Mouse (Mus musculus): ENCODE measurements around the gene Acsm1. TPM values are rescaled to one million over a fixed set of nuclear protein-coding genes. Genes with fewer than 3 reads are reported as not detected.

Acsm1 gene
- polyA plus RNA-seq, 1 experiment, result not detected

DNA sequence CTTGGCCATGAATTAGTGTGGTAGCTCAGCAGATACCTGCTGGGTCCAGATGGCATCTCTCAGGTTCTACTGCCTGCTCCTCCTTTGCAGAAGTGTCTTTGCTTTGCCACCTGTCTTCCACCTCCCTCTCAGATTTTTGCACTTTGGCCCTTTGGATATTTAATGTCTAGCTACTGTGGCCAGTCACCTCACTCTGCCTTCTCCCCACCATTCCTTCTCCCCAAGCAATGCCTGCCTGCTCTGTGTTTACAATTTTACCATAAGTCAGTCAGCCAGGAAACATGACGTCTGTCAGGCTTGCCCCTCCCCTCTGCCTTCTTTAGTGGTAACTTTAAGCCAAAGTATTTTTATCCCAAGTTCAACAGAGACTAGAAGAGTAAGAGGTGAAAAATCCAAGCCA lies 9.7 kb downstream of the Acsm1 start:
- Histone ChIP-seq H3ac (ENCODE audit: control insufficient read depth, insufficient read length) (no peak overlapping the region), H3K4me2 (ENCODE audit: low read depth) (no peak overlapping the region)
- no peak for TF ChIP-seq MYOG (IDR thresholded peaks at IDR 0.05; ENCODE audit: control insufficient read depth in 1 of 3, insufficient read depth in 1 of 3, insufficient read length in 2 of 3, low read depth in 2 of 3)
- no peak for TF ChIP-seq SRF (IDR thresholded peaks at IDR 0.05; ENCODE audit: control insufficient read depth, insufficient read length, low read depth)
- TF ChIP-seq MYOD1 (IDR thresholded peaks at IDR 0.05; ENCODE audit: control insufficient read depth in 1 of 3, insufficient read length in 2 of 3, low read depth in 2 of 3), result no peak
- TF ChIP-seq POLR2A (IDR thresholded peaks at IDR 0.05; ENCODE audit: insufficient read length, low read depth), result no peak
- TF ChIP-seq USF1 (IDR thresholded peaks at IDR 0.05; ENCODE audit: low read depth), result no peak

DNA sequence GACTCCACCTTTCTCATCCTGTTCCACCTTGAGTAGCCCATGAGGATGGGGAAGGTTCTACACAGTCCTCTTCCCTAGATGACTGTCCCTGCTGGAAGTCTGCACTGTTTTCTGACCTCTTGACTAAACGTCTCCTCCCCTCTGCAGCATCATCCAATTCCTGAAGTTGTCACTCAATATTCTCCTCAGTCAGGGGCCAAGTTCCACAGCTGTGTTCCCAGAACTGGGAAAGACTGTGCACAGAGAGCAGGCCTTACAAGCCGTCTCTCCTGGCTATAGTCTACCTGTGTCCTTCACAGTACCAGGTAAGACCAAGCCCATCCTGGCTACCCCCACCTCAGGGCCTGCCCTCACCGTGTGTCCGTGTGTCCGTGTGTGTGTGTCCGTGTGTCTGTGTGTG lies 10.8 kb downstream of the Acsm1 start:
- TF ChIP-seq MYOG (IDR thresholded peaks at IDR 0.05; ENCODE audit: control insufficient read depth in 1 of 3, insufficient read depth in 1 of 3, insufficient read length in 2 of 3, low read depth in 2 of 3), result no peak
- no peak for TF ChIP-seq SRF (IDR thresholded peaks at IDR 0.05; ENCODE audit: control insufficient read depth, insufficient read length, low read depth)
- Histone ChIP-seq H3K4me2 (ENCODE audit: low read depth) (no peak overlapping the region), H3K36me3 (ENCODE audit: control insufficient read depth, insufficient read depth) (no peaks in the 10 kb centered on the region), H3K79me2 (ENCODE audit: control insufficient read depth, insufficient read depth) (no peaks in the 10 kb centered on the region), H3K27me3 (ENCODE audit: control insufficient read depth, insufficient read depth, insufficient read length) (no peaks in the 10 kb centered on the region), H3K4me3 (no peak overlapping the region), H3ac (ENCODE audit: control insufficient read depth, insufficient read length) (no peak overlapping the region)

More for the DNA sequence above, 9.7 kb downstream of the Acsm1 start:
- no peaks in the 10 kb centered on the region for H3K79me2 ChIP-seq (ENCODE audit: control insufficient read depth, insufficient read depth)
- no peak overlapping the region for H3K4me3 ChIP-seq
- H3K27me3 ChIP-seq (ENCODE audit: control insufficient read depth, insufficient read depth, insufficient read length), result no peaks in the 10 kb centered on the region
- H3K36me3 ChIP-seq (ENCODE audit: control insufficient read depth, insufficient read depth), result no peaks in the 10 kb centered on the region

GRCm38 (mm10) chr7:119618209-119618935 lies 11.5 kb downstream of the Acsm1 start:
- no peak for TF ChIP-seq REST (IDR thresholded peaks at IDR 0.05; ENCODE audit: insufficient read depth, insufficient read length)
- no peak for TF ChIP-seq E2F4 (IDR thresholded peaks at IDR 0.05; ENCODE audit: insufficient read depth)
- no peak for TF ChIP-seq POLR2AphosphoS2 (IDR thresholded peaks at IDR 0.05; ENCODE audit: insufficient read length, low read depth)
- Histone ChIP-seq H3K4me3 (no peak overlapping the region), H3K36me3 (ENCODE audit: control insufficient read depth, insufficient read depth) (no peaks in the 10 kb centered on the region), H3K79me2 (ENCODE audit: control insufficient read depth, insufficient read depth) (no peaks in the 10 kb centered on the region), H3K27me3 (ENCODE audit: control insufficient read depth, insufficient read depth, insufficient read length) (no peaks in the 10 kb centered on the region), H3K4me2 (ENCODE audit: low read depth) (no peak overlapping the region), H3ac (ENCODE audit: control insufficient read depth, insufficient read length) (no peak overlapping the region)

GRCm38 (mm10) chr7:119620157-119620556 lies 13.3 kb downstream of the Acsm1 start:
- H3K4me2 ChIP-seq (ENCODE audit: low read depth), result no peak overlapping the region

GRCm38 (mm10) chr7:119638773-119639172 lies 31.9 kb downstream of the Acsm1 start:
- H3K27me3 ChIP-seq (ENCODE audit: control insufficient read depth, insufficient read depth, insufficient read length), result no peaks in the 10 kb centered on the region
- no peak overlapping the region for H3ac ChIP-seq (ENCODE audit: control insufficient read depth, insufficient read length)
- no peaks in the 10 kb centered on the region for H3K36me3 ChIP-seq (ENCODE audit: control insufficient read depth, insufficient read depth)
- H3K79me2 ChIP-seq (ENCODE audit: control insufficient read depth, insufficient read depth), result no peaks in the 10 kb centered on the region
- no peak for TF ChIP-seq POLR2A (IDR thresholded peaks at IDR 0.05; ENCODE audit: insufficient read length, low read depth)
- no peak overlapping the region for H3K4me2 ChIP-seq (ENCODE audit: low read depth)
- no peak overlapping the region for H3K4me3 ChIP-seq

More at GRCm38 (mm10) chr7:119620157-119620556, 13.3 kb downstream of the Acsm1 start:
- TF ChIP-seq MYOD1 (IDR thresholded peaks at IDR 0.05; ENCODE audit: control insufficient read depth in 1 of 3, insufficient read length in 2 of 3, low read depth in 2 of 3), result no peak
- no peak for TF ChIP-seq MYOG (IDR thresholded peaks at IDR 0.05; ENCODE audit: control insufficient read depth in 1 of 3, insufficient read depth in 1 of 3, insufficient read length in 2 of 3, low read depth in 2 of 3)
- no peak for TF ChIP-seq CEBPB (IDR thresholded peaks at IDR 0.05; ENCODE audit: insufficient read depth, poor library complexity, severe bottlenecking)
- TF ChIP-seq TCF12 (IDR thresholded peaks at IDR 0.05; ENCODE audit: insufficient read depth, poor library complexity, severe bottlenecking), result no peak
- TF ChIP-seq SRF (IDR thresholded peaks at IDR 0.05; ENCODE audit: control insufficient read depth, insufficient read length, low read depth), result no peak
- no peak for TF ChIP-seq USF1 (IDR thresholded peaks at IDR 0.05; ENCODE audit: low read depth)
- no peak for TF ChIP-seq MAX (IDR thresholded peaks at IDR 0.05; ENCODE audit: low read depth)
- no peak for TF ChIP-seq TCF3 (IDR thresholded peaks at IDR 0.05; ENCODE audit: insufficient read length, low read depth)
- TF ChIP-seq POLR2A (IDR thresholded peaks at IDR 0.05; ENCODE audit: insufficient read length, low read depth), result no peak
- TF ChIP-seq E2F4 (IDR thresholded peaks at IDR 0.05; ENCODE audit: insufficient read depth), result no peak
- no peak for TF ChIP-seq REST (IDR thresholded peaks at IDR 0.05; ENCODE audit: insufficient read depth, insufficient read length)
- no peak for TF ChIP-seq POLR2AphosphoS2 (IDR thresholded peaks at IDR 0.05; ENCODE audit: insufficient read length, low read depth)
- H3K27me3 ChIP-seq (ENCODE audit: control insufficient read depth, insufficient read depth, insufficient read length), result no peaks in the 10 kb centered on the region
- H3K36me3 ChIP-seq (ENCODE audit: control insufficient read depth, insufficient read depth), result no peaks in the 10 kb centered on the region
- no peak overlapping the region for H3K4me3 ChIP-seq
- H3ac ChIP-seq (ENCODE audit: control insufficient read depth, insufficient read length), result no peak overlapping the region
- H3K79me2 ChIP-seq (ENCODE audit: control insufficient read depth, insufficient read depth), result no peaks in the 10 kb centered on the region

DNA sequence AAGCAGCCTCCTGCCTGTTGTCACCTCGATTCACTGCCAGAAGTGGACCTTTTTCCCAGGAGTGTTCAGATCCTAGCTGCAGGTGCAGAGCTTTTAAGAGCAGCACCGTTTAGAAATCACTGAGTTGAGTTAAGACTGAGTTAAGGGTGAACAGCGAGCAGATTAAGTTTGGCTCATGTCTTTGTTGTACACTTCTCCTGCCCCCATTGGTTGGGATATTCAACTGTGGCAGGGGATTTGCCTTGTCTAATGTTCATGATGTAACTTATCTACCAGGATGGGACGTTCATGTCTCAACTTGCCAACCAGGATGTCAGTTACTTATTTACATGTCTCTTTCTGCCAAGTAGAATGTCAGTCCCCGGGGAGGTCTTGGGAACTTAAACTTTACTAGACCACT lies 35.5 kb downstream of the Acsm1 start:
- TF ChIP-seq MYOD1 (IDR thresholded peaks at IDR 0.05; ENCODE audit: control insufficient read depth in 1 of 3, insufficient read length in 2 of 3, low read depth in 2 of 3) (no peak), E2F4 (IDR thresholded peaks at IDR 0.05; ENCODE audit: insufficient read depth) (no peak), POLR2AphosphoS2 (IDR thresholded peaks at IDR 0.05; ENCODE audit: insufficient read length, low read depth) (no peak), TCF3 (IDR thresholded peaks at IDR 0.05; ENCODE audit: insufficient read length, low read depth) (no peak), USF1 (IDR thresholded peaks at IDR 0.05; ENCODE audit: low read depth) (no peak), REST (IDR thresholded peaks at IDR 0.05; ENCODE audit: insufficient read depth, insufficient read length) (no peak), POLR2A (IDR thresholded peaks at IDR 0.05; ENCODE audit: insufficient read length, low read depth) (no peak), SRF (IDR thresholded peaks at IDR 0.05; ENCODE audit: control insufficient read depth, insufficient read length, low read depth) (no peak), CEBPB (IDR thresholded peaks at IDR 0.05; ENCODE audit: insufficient read depth, poor library complexity, severe bottlenecking) (no peak), TCF12 (IDR thresholded peaks at IDR 0.05; ENCODE audit: insufficient read depth, poor library complexity, severe bottlenecking) (no peak), MYOG (IDR thresholded peaks at IDR 0.05; ENCODE audit: control insufficient read depth in 1 of 3, insufficient read depth in 1 of 3, insufficient read length in 2 of 3, low read depth in 2 of 3) (no peak), MAX (IDR thresholded peaks at IDR 0.05; ENCODE audit: low read depth) (no peak)

More for the DNA sequence above, 35.5 kb downstream of the Acsm1 start:
- Histone ChIP-seq H3K4me2 (ENCODE audit: low read depth) (no peak overlapping the region), H3K79me2 (ENCODE audit: control insufficient read depth, insufficient read depth) (no peaks in the 10 kb centered on the region), H3K27me3 (ENCODE audit: control insufficient read depth, insufficient read depth, insufficient read length) (no peaks in the 10 kb centered on the region), H3K4me3 (no peak overlapping the region), H3K36me3 (ENCODE audit: control insufficient read depth, insufficient read depth) (no peaks in the 10 kb centered on the region), H3ac (ENCODE audit: control insufficient read depth, insufficient read length) (no peak overlapping the region)
